Mouse (Mus musculus) CH12.LX (cell line): ENCODE data around the gene Ebf4.

Source experiments
- CTCF ChIP-seq, 2 experiments: IDR thresholded peaks in 1 of 2; conservative IDR thresholded peaks in 1 of 2; 2 replicates each; pipeline ENCODE4 v1.5.1; 2011 to 2012; ENCODE audit warnings: low read depth in 2 of 2, low read length in 2 of 2, improper control_type of control experiment in 1 of 2, inconsistent platforms in 1 of 2, mild to moderate bottlenecking in 1 of 2, moderate library complexity in 1 of 2
- IRF4 ChIP-seq: IDR thresholded peaks from 2 replicates; pipeline ENCODE4 v1.6.1; 2014; ENCODE audit warnings: low read depth, mild to moderate bottlenecking, inconsistent platforms, low read length, improper control_type of control experiment
- POLR2A ChIP-seq: IDR thresholded peaks from 2 replicates; pipeline ENCODE4 v1.6.1; 2011; ENCODE audit warnings: low read depth, mild to moderate bottlenecking, improper control_type of control experiment, low read length

GRCm38 (mm10) chr2:130374951-130375350, 80.0 kb downstream of the Ebf4 start:
- no peak; a peak in 1 of 4 replicates for TF ChIP-seq CTCF (conservative IDR thresholded peaks at IDR 0.05 in 1 of 2, IDR thresholded peaks at IDR 0.05 in 1 of 2; ENCODE audit: low read depth in 2 of 2, low read length in 2 of 2)
- TF ChIP-seq IRF4, result no peak
- no peak for TF ChIP-seq POLR2A
